Mouse (Mus musculus): ENCODE measurements at regions not wholly inside any gene's neighbourhood (a gene's known extent, or its start where the extent isn't known, plus 50 kb on each side); places are given as distances from the start of the nearest gene placed in this dataset.

DNA sequence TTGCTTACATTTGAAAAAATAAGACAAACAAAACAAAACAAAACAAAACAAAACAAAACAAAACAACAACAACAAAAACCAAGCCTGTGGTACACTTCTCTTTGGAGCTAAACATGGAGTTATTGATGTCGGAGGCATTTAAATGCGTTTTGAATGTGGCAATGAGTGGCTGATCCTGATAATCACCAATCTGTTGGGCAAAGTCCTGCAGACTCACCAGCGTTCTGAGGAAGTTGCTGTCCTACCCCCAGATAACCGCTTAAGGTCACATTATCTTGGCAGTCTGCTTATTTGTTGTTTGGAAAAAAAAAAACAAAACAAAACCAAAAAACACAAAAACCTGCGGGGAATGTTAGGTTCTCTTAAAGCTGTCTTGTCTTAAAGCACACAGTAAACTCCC, 205.4 kb downstream of the Hace1 start:
- Histone ChIP-seq H3K4me2 (ENCODE audit: insufficient read depth, low read depth, poor library complexity, severe bottlenecking) (no peak overlapping the region), H3K9ac (ENCODE audit: insufficient read depth, low read depth) (no peak overlapping the region), H3K27ac (ENCODE audit: insufficient read depth, low read depth) (no peak overlapping the region), H3K4me3 (replicated peaks in 1 of 3; ENCODE audit: low read depth in 2 of 3, low read length in 2 of 3, poor library complexity in 1 of 3) (no peak overlapping the region), H3K79me2 (replicated peaks; ENCODE audit: control insufficient read depth, extremely low read depth, insufficient read depth, poor library complexity, severe bottlenecking) (no peaks in the 10 kb centered on the region), H3K27me3 (replicated peaks) (no peaks in the 10 kb centered on the region), H3K9me3 (replicated peaks; ENCODE audit: low read length) (no peaks in the 10 kb centered on the region), H3K36me3 (replicated peaks in 1 of 2; ENCODE audit: control insufficient read depth in 1 of 2, insufficient read depth in 1 of 2, low read length in 1 of 2) (no peaks in the 10 kb centered on the region), H3K4me1 (ENCODE audit: control insufficient read depth in 1 of 2, insufficient read depth in 2 of 2) (no peaks in the 10 kb centered on the region)
- no peak for TF ChIP-seq SIN3A (IDR thresholded peaks at IDR 0.05; ENCODE audit: low read length)
- no peak for TF ChIP-seq ETS1 (conservative IDR thresholded peaks at IDR 0.05; ENCODE audit: low read depth, low read length)
- TF ChIP-seq MAFK (IDR thresholded peaks at IDR 0.05; ENCODE audit: insufficient replicate concordance, low read length) = no peak
- TF ChIP-seq CTCF (conservative IDR thresholded peaks at IDR 0.05 in 1 of 2, IDR thresholded peaks at IDR 0.05 in 1 of 2; ENCODE audit: low read depth in 2 of 2, low read length in 2 of 2) = no peak
- TF ChIP-seq JUN (IDR thresholded peaks at IDR 0.05; ENCODE audit: insufficient read depth, low read depth, low read length) = no peak
- TF ChIP-seq MAZ (IDR thresholded peaks at IDR 0.05; ENCODE audit: low read depth, low read length) = no peak
- no peak for TF ChIP-seq MYC (IDR thresholded peaks at IDR 0.05; ENCODE audit: low read depth, low read length)
- TF ChIP-seq RAD21 (IDR thresholded peaks at IDR 0.05; ENCODE audit: low read depth, low read length) = no peak
- TF ChIP-seq JUND (conservative IDR thresholded peaks at IDR 0.05; ENCODE audit: low read depth, low read length) = no peak
- TF ChIP-seq ZMIZ1 (IDR thresholded peaks at IDR 0.05; ENCODE audit: low read depth, low read length) = no peak
- no peak for TF ChIP-seq ELF1 (IDR thresholded peaks at IDR 0.05; ENCODE audit: low read depth, low read length)
- no peak for TF ChIP-seq NRF1 (IDR thresholded peaks at IDR 0.05; ENCODE audit: low read depth, low read length)
- TF ChIP-seq ZKSCAN1 (IDR thresholded peaks at IDR 0.05; ENCODE audit: borderline replicate concordance, low read depth, low read length) = no peak
- TF ChIP-seq RCOR1 (conservative IDR thresholded peaks at IDR 0.05; ENCODE audit: low read depth, low read length) = no peak
- TF ChIP-seq POLR2A (IDR thresholded peaks at IDR 0.05; ENCODE audit: low read depth, low read length) = no peak
- TF ChIP-seq CHD2 (IDR thresholded peaks at IDR 0.05; ENCODE audit: low read length) = no peak
- TF ChIP-seq ZNF384 (IDR thresholded peaks at IDR 0.05; ENCODE audit: low read depth, low read length) = no peak
- TF ChIP-seq TCF12 (IDR thresholded peaks at IDR 0.05; ENCODE audit: low read depth, low read length) = no peak
- no peak for TF ChIP-seq SMC3 (IDR thresholded peaks at IDR 0.05; ENCODE audit: low read depth, low read length)
- no peak for DNase-seq (ENCODE audit: extremely low read depth)
- dilution Hi-C loops (cut with MboI; ENCODE audit: extremely low pct_ligation_motif_present, extremely low pct_unique_long_range_greater_than_20kb, low sequenced_read_pairs) = no loop called here
- in situ Hi-C loops (cut with MboI; ENCODE audit: low pct_ligation_motif_present, low pct_unique_long_range_greater_than_20kb, low sequenced_read_pairs) = no loop called here

DNA sequence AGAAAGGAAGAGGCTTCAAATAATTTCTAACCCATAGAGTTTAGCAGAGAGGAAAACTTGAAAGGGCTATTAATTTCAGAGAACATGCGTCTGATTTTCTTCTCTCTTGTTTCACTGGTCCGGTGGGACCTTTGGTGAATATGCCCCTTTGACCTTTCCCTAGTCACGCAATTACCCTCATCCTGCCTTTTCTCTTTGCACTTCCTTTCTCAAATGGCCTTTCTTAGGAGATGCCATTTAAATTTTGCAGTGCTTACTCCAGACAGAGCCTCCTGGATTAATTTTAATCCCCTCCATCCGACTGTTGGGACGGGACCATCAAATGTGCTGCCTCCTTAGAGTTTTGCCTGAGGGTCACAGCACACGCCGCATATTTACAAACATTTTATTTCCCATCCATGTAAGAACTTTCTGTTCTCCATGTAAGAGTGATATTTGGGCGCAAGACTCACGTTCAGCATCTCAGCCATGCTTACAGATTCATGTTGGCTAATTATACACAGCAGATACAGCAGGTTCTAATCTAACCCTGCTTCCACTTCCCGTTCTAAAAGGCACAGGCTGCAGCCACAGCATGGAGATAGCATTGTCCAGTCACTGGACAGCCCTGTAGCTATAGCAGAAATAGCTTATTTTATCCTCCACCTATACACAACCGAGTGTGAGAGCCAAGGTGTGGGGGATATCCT, 206.0 kb downstream of the Hace1 start:
- in situ Hi-C loops (cut with MboI; ENCODE audit: low pct_ligation_motif_present, low pct_unique_long_range_greater_than_20kb, low sequenced_read_pairs) = no loop called here

More for the DNA sequence above, 206.0 kb downstream of the Hace1 start:
- no peaks in the 10 kb centered on the region for H3K36me3 ChIP-seq (replicated peaks in 1 of 2; ENCODE audit: control insufficient read depth in 1 of 2, insufficient read depth in 1 of 2, low read length in 1 of 2)
- H3K27ac ChIP-seq (ENCODE audit: insufficient read depth, low read depth) = no peak overlapping the region
- no peaks in the 10 kb centered on the region for H3K9me3 ChIP-seq (replicated peaks; ENCODE audit: low read length)
- no peak overlapping the region for H3K4me2 ChIP-seq (ENCODE audit: insufficient read depth, low read depth, poor library complexity, severe bottlenecking)
- TF ChIP-seq JUN (IDR thresholded peaks at IDR 0.05; ENCODE audit: insufficient read depth, low read depth, low read length) (no peak), MAFK (IDR thresholded peaks at IDR 0.05; ENCODE audit: insufficient replicate concordance, low read length) (no peak), ELF1 (IDR thresholded peaks at IDR 0.05; ENCODE audit: low read depth, low read length) (no peak), CHD2 (IDR thresholded peaks at IDR 0.05; ENCODE audit: low read length) (no peak), POLR2A (IDR thresholded peaks at IDR 0.05; ENCODE audit: low read depth, low read length) (no peak), NELFE (IDR thresholded peaks at IDR 0.05; ENCODE audit: low read depth, low read length) (no peak), MAZ (IDR thresholded peaks at IDR 0.05; ENCODE audit: low read depth, low read length) (no peak)
- no peak overlapping the region for H3K9ac ChIP-seq (ENCODE audit: insufficient read depth, low read depth)
- H3K4me1 ChIP-seq (ENCODE audit: control insufficient read depth in 1 of 2, insufficient read depth in 2 of 2) = no peaks in the 10 kb centered on the region
- H3K27me3 ChIP-seq (replicated peaks) = no peaks in the 10 kb centered on the region
- no peak overlapping the region for H3K4me3 ChIP-seq (replicated peaks in 1 of 3; ENCODE audit: low read depth in 2 of 3, low read length in 2 of 3, poor library complexity in 1 of 3)
- DNase-seq (ENCODE audit: extremely low read depth) = no peak
- H3K79me2 ChIP-seq (replicated peaks; ENCODE audit: control insufficient read depth, extremely low read depth, insufficient read depth, poor library complexity, severe bottlenecking) = no peaks in the 10 kb centered on the region
- dilution Hi-C loops (cut with MboI; ENCODE audit: extremely low pct_ligation_motif_present, extremely low pct_unique_long_range_greater_than_20kb, low sequenced_read_pairs) = no loop called here
